Mouse (Mus musculus): ENCODE measurements at regions not wholly inside any gene's neighbourhood (a gene's known extent, or its start where the extent isn't known, plus 50 kb on each side); places are given as distances from the start of the nearest gene placed in this dataset.

- TF ChIP-seq POLR2A (IDR thresholded peaks at IDR 0.05; ENCODE audit: borderline replicate concordance, extremely low read depth, low read depth, low read length), result no peak
- TF ChIP-seq CTCF (IDR thresholded peaks at IDR 0.05; ENCODE audit: insufficient read depth, low read length), result no peak
Observed at GRCm38 (mm10) chr1:128513153-128513552, 78.9 kb downstream of the Cxcr4 start.

Data from lung, adult 2 months (tissue).